Mouse (Mus musculus) frontal cortex, postnatal 14 days (tissue): Measurements from ENCODE around the gene Aspdh.

Experiments
- DNase-seq, 2 experiments: peaks; one replicate each; pipeline ENCODE4 v3.0.0; 2022; ENCODE audit warnings: low spot score in 2 of 2

Gene Aspdh

GRCm38 (mm10) chr7:44497361-44498055 lies 32.3 kb downstream of the Aspdh start:
- no peak for DNase-seq

GRCm38 (mm10) chr7:44498922-44499321 lies 33.7 kb downstream of the Aspdh start:
- DNase-seq: no peak

GRCm38 (mm10) chr7:44500046-44500445 lies 34.9 kb downstream of the Aspdh start:
- no peak for DNase-seq

GRCm38 (mm10) chr7:44501563-44502115 lies 36.4 kb downstream of the Aspdh start:
- DNase-seq: peak in 1 of 2 experiments; percentile 64

- DNase-seq: no peak
Observed at GRCm38 (mm10) chr7:44507491-44507890, 42.3 kb downstream of the Aspdh start.
